Mouse (Mus musculus): ENCODE measurements around the gene Plppr1.

DNA sequence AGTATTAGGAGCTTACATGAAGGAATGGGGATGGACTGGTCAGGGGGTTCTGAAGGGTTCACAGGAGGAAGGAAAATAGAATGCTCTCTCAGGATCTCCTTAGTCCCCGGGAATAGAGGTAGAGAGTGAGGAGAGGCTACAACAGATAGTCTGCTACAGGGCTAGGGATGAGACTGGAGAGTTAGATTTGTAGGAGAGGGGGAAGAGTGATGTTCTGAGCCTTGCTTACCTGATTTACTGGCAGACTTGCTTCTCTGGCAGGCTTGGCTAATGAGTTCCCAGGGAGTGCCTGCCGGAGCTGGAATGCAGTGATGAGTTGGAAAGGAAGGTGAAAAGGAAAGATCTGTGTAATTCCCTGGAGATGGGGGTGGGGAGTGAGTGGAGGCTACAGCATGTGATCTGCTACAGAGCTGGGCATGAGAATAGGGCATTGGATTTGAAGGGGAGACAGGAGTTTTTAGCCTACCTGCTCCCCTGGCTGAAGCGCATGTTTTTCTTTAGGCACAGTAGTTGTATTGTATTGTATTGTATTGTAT, 131.0 kb downstream of the Plppr1 start:
- TF ChIP-seq CTCF (conservative IDR thresholded peaks at IDR 0.05; ENCODE audit: insufficient read depth, insufficient read length, low read depth, low read length) (no peak), POLR2A (IDR thresholded peaks at IDR 0.05; ENCODE audit: low read depth, low read length) (no peak)
